Comparison of ENCODE assay signal across 20 mouse cellular contexts in the genomic region with DNA sequence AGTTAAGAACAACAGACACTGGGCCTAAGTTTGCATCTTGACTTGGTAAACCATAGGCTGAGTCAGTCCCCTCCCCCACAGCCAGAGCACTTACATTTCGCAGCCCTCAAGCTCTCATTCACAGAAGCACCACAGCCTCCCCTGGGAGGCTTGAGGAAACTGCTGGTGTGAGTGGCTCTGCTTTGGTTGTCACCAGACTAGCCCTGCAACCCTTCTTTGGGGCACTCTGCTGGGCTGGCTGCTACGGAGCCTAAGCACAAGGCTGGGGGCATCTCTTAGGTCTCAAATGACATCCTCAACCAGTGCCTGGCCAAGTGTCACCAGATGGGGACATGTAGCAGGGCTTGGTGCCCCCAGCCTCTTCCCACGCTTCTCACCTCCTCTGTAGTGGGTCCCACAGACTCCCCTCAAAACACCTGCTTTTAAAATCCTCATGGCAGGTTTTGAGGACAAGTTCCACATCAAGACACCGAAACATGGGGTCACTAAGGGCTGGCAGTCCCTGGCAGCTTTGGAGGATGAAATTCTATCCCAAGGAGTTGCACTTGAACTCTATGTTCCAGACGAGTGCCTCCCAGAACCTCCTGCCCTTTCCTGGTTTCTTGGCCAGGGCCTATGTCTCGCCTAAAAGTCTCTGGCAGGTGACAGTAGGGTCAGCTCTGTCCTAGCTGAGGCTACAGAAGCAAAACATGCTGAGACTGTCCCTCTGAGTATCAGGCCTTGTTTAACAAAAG. TPM values are rescaled to one million over a fixed set of nuclear protein-coding genes. Genes with fewer than 3 reads are reported as not detected.
DNase-seq lines count a peak whose midpoint lies in the region; ATAC-seq and TF ChIP-seq lines count a peak whose summit lies in the region.
"Had no signal": no experiment of that assay in that cellular context is flagged by ENCODE, and none has a peak within 500 bp of the region (broad histone marks: within the 10 kb centered on the region; RNA-seq: fewer than 3 reads in every experiment).

No protein-coding gene starts in this region.

- H3K79me2 ChIP-seq in CH12.LX (replicated peaks; ENCODE audit: control insufficient read depth, extremely low read depth, insufficient read depth, poor library complexity, severe bottlenecking) = no peaks in the 10 kb centered on the region

- no peak for TF ChIP-seq EP300 in CH12.LX (IDR thresholded peaks at IDR 0.05; ENCODE audit: low read length)

- TF ChIP-seq POLR2A in kidney, adult 2 months (IDR thresholded peaks at IDR 0.05; ENCODE audit: low read depth, low read length) = no peak
- TF ChIP-seq POLR2A in CH12.LX (IDR thresholded peaks at IDR 0.05; ENCODE audit: low read depth, low read length) = no peak

- H3K9me3 ChIP-seq in CH12.LX (replicated peaks; ENCODE audit: low read length) = no peaks in the 10 kb centered on the region
- no peaks in the 10 kb centered on the region for H3K9me3 ChIP-seq in kidney, embryonic 15.5 days (replicated peaks)
- no peaks in the 10 kb centered on the region for H3K9me3 ChIP-seq in heart, embryonic 10.5 days

- no peak overlapping the region for H3K9ac ChIP-seq in CH12.LX (ENCODE audit: insufficient read depth, low read depth)
- no peak overlapping the region for H3K9ac ChIP-seq in kidney, embryonic 15.5 days
- H3K9ac ChIP-seq: lung, embryonic 14.5 days had no signal

- peak; percentile 72 for ATAC-seq in kidney, embryonic 15.5 days (replicated peaks; ENCODE audit: low FRiP score)
- ATAC-seq: Patski had no signal

- H3K27ac ChIP-seq in kidney, adult 2 months (ENCODE audit: insufficient read depth, low read depth, low read length) = no peak overlapping the region
- H3K27ac ChIP-seq in CH12.LX (ENCODE audit: insufficient read depth, low read depth) = no peak overlapping the region
- peak overlapping the region; percentile 66 for H3K27ac ChIP-seq in kidney, embryonic 15.5 days
- no peak overlapping the region for H3K27ac ChIP-seq in heart, embryonic 10.5 days
- H3K27ac ChIP-seq: left cerebral cortex, adult 2 months had no signal

- no peak for TF ChIP-seq CTCF in kidney, adult 2 months (conservative IDR thresholded peaks at IDR 0.05; ENCODE audit: insufficient read depth, insufficient read length, low read depth, low read length)
- no peak for TF ChIP-seq CTCF in CH12.LX (conservative IDR thresholded peaks at IDR 0.05 in 1 of 2, IDR thresholded peaks at IDR 0.05 in 1 of 2; ENCODE audit: low read depth in 2 of 2, low read length in 2 of 2)

- dilution Hi-C loops in CH12.LX (cut with MboI; ENCODE audit: extremely low pct_ligation_motif_present, extremely low pct_unique_long_range_greater_than_20kb, low sequenced_read_pairs) = no loop called here

- no peaks in the 10 kb centered on the region for H3K27me3 ChIP-seq in kidney, adult 2 months (replicated peaks; ENCODE audit: control insufficient read depth, insufficient read depth, low read length)
- peaks cover 12% of the 10 kb centered on the region for H3K27me3 ChIP-seq in CH12.LX (replicated peaks)
- no peaks in the 10 kb centered on the region for H3K27me3 ChIP-seq in kidney, embryonic 15.5 days
- peaks cover 8% of the 10 kb centered on the region for H3K27me3 ChIP-seq in heart, embryonic 10.5 days (ENCODE audit: insufficient read depth, poor library complexity, severe bottlenecking)
- H3K27me3 ChIP-seq: Patski had no signal

- H3K4me2 ChIP-seq in CH12.LX (ENCODE audit: insufficient read depth, low read depth, poor library complexity, severe bottlenecking) = no peak overlapping the region
- no peak overlapping the region for H3K4me2 ChIP-seq in kidney, embryonic 15.5 days
- H3K4me2 ChIP-seq: liver, embryonic 11.5 days; lung, embryonic 14.5 days had no signal

- peak; percentile 49 for DNase-seq in kidney, adult 2 months
- no peak for DNase-seq in kidney, postnatal 14 days
- DNase-seq in CH12.LX (ENCODE audit: extremely low read depth) = peak; percentile 86
- DNase-seq in MN1 (ENCODE audit: low spot score) = peak; percentile 65
- no peak for DNase-seq in heart, adult 8-10 months (ENCODE audit: low spot score)
- DNase-seq in heart, embryonic 10.5 days (ENCODE audit: low spot score) = no peak
- no peak for DNase-seq in heart, adult 18-20 months
- DNase-seq: adrenal gland, adult 8-10 months; cerebellum, postnatal 10 days; heart, adult 11 months; layer of hippocampus, adult 9-11 months; lung, embryonic 14.5 days; lung, postnatal 36 days; right cerebral cortex, postnatal 25 days; thymus, adult 2 months had no signal

- in situ Hi-C loops in CH12.LX (cut with MboI; ENCODE audit: low pct_ligation_motif_present, low pct_unique_long_range_greater_than_20kb, low sequenced_read_pairs) = no loop called here

- TF ChIP-seq RAD21 in CH12.LX (IDR thresholded peaks at IDR 0.05; ENCODE audit: low read depth, low read length) = no peak

- no peak overlapping the region for H3K4me3 ChIP-seq in kidney, adult 2 months (ENCODE audit: insufficient read depth, low read depth, low read length)
- H3K4me3 ChIP-seq in CH12.LX (replicated peaks in 1 of 3; ENCODE audit: low read depth in 2 of 3, low read length in 2 of 3, poor library complexity in 1 of 3) = no peak overlapping the region
- no peak overlapping the region for H3K4me3 ChIP-seq in kidney, embryonic 15.5 days (replicated peaks)
- H3K4me3 ChIP-seq in heart, embryonic 10.5 days = no peak overlapping the region
- H3K4me3 ChIP-seq: left cerebral cortex, adult 2 months had no signal

- H3K36me3 ChIP-seq in kidney, adult 2 months (ENCODE audit: control insufficient read depth, insufficient read depth, low read length) = no peaks in the 10 kb centered on the region
- no peaks in the 10 kb centered on the region for H3K36me3 ChIP-seq in CH12.LX (replicated peaks in 1 of 2; ENCODE audit: control insufficient read depth in 1 of 2, insufficient read depth in 1 of 2, low read length in 1 of 2)
- no peaks in the 10 kb centered on the region for H3K36me3 ChIP-seq in kidney, embryonic 15.5 days
- no peaks in the 10 kb centered on the region for H3K36me3 ChIP-seq in heart, embryonic 10.5 days

- 51% methylated on average over 6 of the region's 6 CpGs for WGBS in kidney, adult 2 months
- WGBS in kidney, embryonic 15.5 days = 38% methylated on average over 6 of the region's 6 CpGs
- 50% methylated on average over 6 of the region's 6 CpGs for WGBS in heart, embryonic 10.5 days

- no peaks in the 10 kb centered on the region for H3K4me1 ChIP-seq in kidney, adult 2 months (ENCODE audit: control insufficient read depth, insufficient read depth, low read length)
- peaks cover 0 to 21% of the 10 kb centered on the region in 2 experiments; a peak in 2 of 4 replicates for H3K4me1 ChIP-seq in CH12.LX (ENCODE audit: control insufficient read depth in 1 of 2, insufficient read depth in 2 of 2)
- H3K4me1 ChIP-seq in kidney, embryonic 15.5 days = peaks cover 35% of the 10 kb centered on the region
- H3K4me1 ChIP-seq in heart, embryonic 10.5 days = peaks cover 14% of the 10 kb centered on the region

TF ChIP-seq in CH12.LX, 34 proteins besides CTCF, POLR2A, EP300 and RAD21:
- TF ChIP-seq UBTF (IDR thresholded peaks at IDR 0.05; ENCODE audit: low read depth, low read length) = no peak
- no peak for TF ChIP-seq ZNF384 (IDR thresholded peaks at IDR 0.05; ENCODE audit: low read depth, low read length)
- peak; percentile 58 for TF ChIP-seq BHLHE40 (IDR thresholded peaks at IDR 0.05; ENCODE audit: low read depth, low read length)
- no peak for TF ChIP-seq E2F4 (IDR thresholded peaks at IDR 0.05; ENCODE audit: insufficient replicate concordance, low read depth, low read length)
TF ChIP-seq in CH12.LX: peak in this region for 1.

RNA-seq across cellular contexts. Expression of a gene that starts 25.9 kb away (rescaled TPM):
- 6.5 and 6.6 TPM in 2 replicates for polyA plus RNA-seq in kidney, adult 2 months (2012; rRNA removed)
- not detected in 2 replicates for total RNA-seq in CH12.LX (2012; rRNA removed)
- not detected in 2 replicates for total RNA-seq in CH12.LX (2014; rRNA removed)
- polyA plus RNA-seq in CH12.LX (2012; ENCODE audit: insufficient read length, low read depth) = not detected in 2 replicates
- polyA plus RNA-seq in kidney, embryonic 15.5 days (2015; fragmentation: Nextera tagmentation; extraction: Ambion mirVana) = 0.62 and 1.2 TPM in 2 replicates
- total RNA-seq in heart, adult 8-10 months (2022) = under 1 TPM in 2 of 4 experiments, not detected in 2; 0.41 to 0.84 TPM
- polyA plus RNA-seq in heart, embryonic 10.5 days (2016; fragmentation: Nextera tagmentation; extraction: Ambion mirVana) = 0.32 and 0.60 TPM in 2 replicates
- total RNA-seq in heart, adult 18-20 months (2021) = under 1 TPM in 1 of 2 experiments, not detected in 1; 0.40 TPM
- total RNA-seq: megakaryocyte-erythroid progenitor cell, adult 5-6 weeks had no signal
- polyA plus RNA-seq: lung, embryonic 14.5 days; thymus, adult 2 months had no signal

Comparison
In these comparisons a context has a peak if more than half of its experiments do, and no peak if none do; other contexts are left out.
1. DNase-seq: peak in kidney, adult 2 months (single experiment), CH12.LX (single experiment) and MN1 (single experiment); none in kidney, postnatal 14 days (single experiment), heart, adult 8-10 months (single experiment), heart, embryonic 10.5 days (single experiment) and heart, adult 18-20 months (0 of 2).